Mouse (Mus musculus) erythroblast, embryonic 14.5 days (primary cell): ENCODE data around the gene Capn2. TPM values are rescaled to one million over a fixed set of nuclear protein-coding genes. Genes with fewer than 3 reads are reported as not detected.

Experiments used
- H3K27me3 ChIP-seq: 2 replicates; pipeline ENCODE4 v1.6.1; 2012; ENCODE audit warnings: inconsistent platforms; ENCODE audit not compliant: control insufficient read depth
- H3K36me3 ChIP-seq: 2 replicates; pipeline ENCODE4 v1.6.1; 2012; ENCODE audit warnings: mild to moderate bottlenecking, inconsistent platforms; ENCODE audit not compliant: control insufficient read depth
- H3K4me1 ChIP-seq: 2 replicates; pipeline ENCODE4 v1.6.1; 2012; ENCODE audit warnings: inconsistent platforms; ENCODE audit not compliant: control insufficient read depth
- H3K4me3 ChIP-seq: replicated peaks from 2 replicates; pipeline ENCODE3; 2012; ENCODE audit warnings: moderate library complexity, mild to moderate bottlenecking, inconsistent platforms
- H3K9me3 ChIP-seq: 2 replicates; pipeline ENCODE4 v1.6.1; 2012; ENCODE audit warnings: low read length, inconsistent platforms, mixed read lengths; ENCODE audit not compliant: control insufficient read depth
- GATA1 ChIP-seq: IDR thresholded peaks from 2 replicates; pipeline ENCODE4 v1.6.1; 2012; ENCODE audit warnings: low read length, inconsistent platforms, mixed read lengths
- TAL1 ChIP-seq: IDR thresholded peaks from 3 replicates; pipeline ENCODE4 v1.6.1; 2012; ENCODE audit warnings: low read length, inconsistent platforms, mixed read lengths
- polyA plus RNA-seq: library from polyadenylated mRNA; stranded (reverse); fragments of >175 nt; gene quantifications from 2 replicates; pipeline ENCODE4 v1.2.3, GENCODE M21; 2012

Gene Capn2
- polyA plus RNA-seq, 1 experiment: 0.03 TPM

DNA sequence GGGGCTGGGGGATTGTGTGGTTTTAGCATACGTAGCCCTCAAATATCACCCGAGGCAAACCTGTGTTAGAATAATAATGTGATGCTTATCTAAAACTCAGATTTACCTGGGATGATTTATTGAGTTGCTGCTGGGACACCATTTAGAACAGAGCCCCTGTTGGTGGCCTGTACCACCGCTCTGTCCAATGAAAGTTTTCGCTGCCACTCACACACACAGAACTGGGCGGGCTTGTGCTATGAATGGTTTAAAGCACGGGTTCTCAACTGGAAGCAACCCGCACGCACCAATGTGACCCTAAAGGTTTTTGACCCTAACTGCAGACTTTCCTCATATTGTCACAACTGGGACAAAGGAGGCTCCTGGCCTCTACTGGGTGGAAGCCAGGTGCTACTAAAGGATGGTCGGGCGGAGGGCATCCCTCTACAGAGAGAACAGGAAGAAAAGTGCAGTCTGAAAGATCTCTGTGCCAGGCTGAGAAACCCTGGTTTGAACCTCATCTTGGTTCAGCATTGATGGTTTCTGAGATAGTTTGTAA lies 804 bp upstream of the Capn2 start:
- Histone ChIP-seq H3K36me3 (no peaks in the 10 kb centered on the region), H3K27me3 (peaks cover 45% of the 10 kb centered on the region), H3K9me3 (no peaks in the 10 kb centered on the region), H3K4me1 (no peaks in the 10 kb centered on the region; the same call in 1 of the 2 replicates), H3K4me3 (no peak overlapping the region)
- TF ChIP-seq TAL1: no peak
- no peak for TF ChIP-seq GATA1

DNA sequence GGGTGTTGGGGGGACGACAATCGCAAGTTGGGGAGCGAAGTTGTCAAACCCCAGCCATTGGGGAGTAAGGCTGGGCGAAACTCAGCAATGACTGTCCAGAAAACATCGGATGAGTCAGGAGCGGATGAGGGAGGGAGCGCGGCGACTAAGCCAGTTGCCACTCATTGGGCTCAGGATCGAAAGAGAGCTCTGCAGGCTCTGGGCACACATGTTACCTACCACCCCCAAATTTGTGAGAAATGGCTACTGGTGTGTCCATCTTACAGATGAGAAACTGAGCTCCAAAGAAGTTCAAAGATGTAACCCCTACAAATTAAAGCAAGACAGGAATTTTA lies 236 bp upstream of the Capn2 start:
- H3K4me3 ChIP-seq: peak overlapping the region; percentile 52
- H3K9me3 ChIP-seq: no peaks in the 10 kb centered on the region
- H3K27me3 ChIP-seq: peaks cover 45% of the 10 kb centered on the region
- no peak for TF ChIP-seq GATA1
- no peak for TF ChIP-seq TAL1
- H3K36me3 ChIP-seq: no peaks in the 10 kb centered on the region
- no peaks in the 10 kb centered on the region; the same call in 1 of the 2 replicates for H3K4me1 ChIP-seq

DNA sequence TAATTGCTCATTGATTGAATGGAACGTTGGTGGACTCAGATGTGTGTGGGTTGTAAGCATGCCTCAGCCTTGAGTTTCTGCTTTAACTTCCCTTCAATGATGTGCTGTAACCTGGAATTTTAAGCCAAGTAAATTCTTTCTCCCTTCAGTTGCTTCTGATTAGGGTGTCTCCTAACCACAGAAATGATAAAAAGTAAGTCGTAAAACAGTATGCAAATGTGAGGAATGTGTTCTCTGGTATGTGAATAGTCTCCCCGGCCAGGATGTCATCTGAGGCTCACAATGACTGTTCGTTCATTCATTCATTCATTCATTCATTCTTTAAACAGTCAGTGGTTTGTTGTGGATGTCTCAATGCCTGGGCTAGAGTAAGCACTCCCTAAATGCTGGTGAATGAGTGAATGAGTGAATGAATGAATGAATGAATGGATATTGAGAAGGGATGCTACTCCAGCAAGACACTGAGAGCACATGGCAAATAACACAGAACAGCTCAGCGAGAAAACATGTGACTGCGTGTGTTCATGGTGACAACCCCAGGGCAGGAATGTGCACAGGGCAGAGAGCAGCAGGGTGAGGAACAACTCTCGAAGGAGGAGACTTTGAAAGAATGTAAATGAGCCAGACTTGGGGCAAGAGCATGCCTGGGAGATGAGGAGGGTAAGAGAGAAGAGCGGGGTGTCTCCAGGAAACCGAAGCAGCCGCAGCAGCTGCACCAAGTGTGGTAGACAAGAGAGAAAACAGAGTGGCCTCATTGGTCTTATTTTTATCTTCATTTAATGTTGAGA lies 2.4 kb downstream of the Capn2 start:
- no peaks in the 10 kb centered on the region; the same call in 1 of the 2 replicates for H3K4me1 ChIP-seq
- TF ChIP-seq GATA1 (no peak), TAL1 (no peak)
- no peaks in the 10 kb centered on the region; the same call in 1 of the 2 replicates for H3K36me3 ChIP-seq
- H3K27me3 ChIP-seq: peaks cover 43% of the 10 kb centered on the region
- no peak overlapping the region for H3K4me3 ChIP-seq
- no peaks in the 10 kb centered on the region for H3K9me3 ChIP-seq

DNA sequence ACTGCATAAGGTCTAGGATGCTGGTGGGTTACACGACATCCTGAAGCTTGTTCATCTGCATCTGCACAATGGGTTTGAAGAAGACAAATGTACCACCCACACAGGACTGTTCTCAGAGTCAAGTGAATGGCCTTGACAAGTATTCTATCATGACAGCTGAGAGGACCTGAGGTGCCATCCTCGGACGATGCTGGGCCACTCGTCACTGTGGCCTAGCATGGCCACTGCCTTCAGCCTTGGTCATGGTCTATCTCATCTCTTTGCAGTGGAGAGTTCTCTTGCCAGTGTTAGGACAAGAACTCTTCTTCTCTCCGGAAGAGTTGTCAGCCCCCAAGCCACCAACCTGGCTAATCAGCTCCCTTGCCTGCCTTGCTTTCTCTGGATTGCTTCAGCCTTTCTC lies 3.7 kb downstream of the Capn2 start:
- Histone ChIP-seq H3K9me3 (no peaks in the 10 kb centered on the region), H3K27me3 (peaks cover 36% of the 10 kb centered on the region), H3K4me3 (no peak overlapping the region), H3K4me1 (no peaks in the 10 kb centered on the region; the same call in 1 of the 2 replicates), H3K36me3 (no peaks in the 10 kb centered on the region; the same call in 1 of the 2 replicates)
- TF ChIP-seq GATA1 (no peak), TAL1 (no peak)

DNA sequence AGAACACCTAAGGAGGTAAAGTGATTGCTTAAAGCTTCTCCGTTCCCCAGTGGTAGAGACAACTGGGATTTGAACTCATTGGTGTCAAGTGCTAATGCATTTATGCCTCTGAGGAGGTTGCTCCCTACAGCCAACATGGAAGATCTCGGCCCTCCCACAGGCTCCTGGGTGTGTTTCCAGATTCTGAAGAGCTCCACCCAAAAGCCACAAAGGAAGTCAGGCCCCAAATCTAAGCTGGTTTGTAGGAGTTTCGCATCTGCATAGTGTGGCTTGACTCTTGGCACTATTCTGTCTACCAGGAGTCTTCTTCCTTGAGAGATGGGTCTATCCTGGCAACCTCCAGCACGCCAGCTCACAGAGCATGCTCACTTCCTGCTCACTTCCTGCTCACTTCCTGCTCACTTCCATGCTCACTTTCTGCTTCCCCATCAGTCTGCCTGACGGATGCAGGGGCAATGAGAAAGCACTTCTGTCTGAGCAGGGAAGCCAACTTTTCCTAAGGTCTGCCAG lies 4.5 kb downstream of the Capn2 start:
- H3K27me3 ChIP-seq: peaks cover 28% of the 10 kb centered on the region

DNA sequence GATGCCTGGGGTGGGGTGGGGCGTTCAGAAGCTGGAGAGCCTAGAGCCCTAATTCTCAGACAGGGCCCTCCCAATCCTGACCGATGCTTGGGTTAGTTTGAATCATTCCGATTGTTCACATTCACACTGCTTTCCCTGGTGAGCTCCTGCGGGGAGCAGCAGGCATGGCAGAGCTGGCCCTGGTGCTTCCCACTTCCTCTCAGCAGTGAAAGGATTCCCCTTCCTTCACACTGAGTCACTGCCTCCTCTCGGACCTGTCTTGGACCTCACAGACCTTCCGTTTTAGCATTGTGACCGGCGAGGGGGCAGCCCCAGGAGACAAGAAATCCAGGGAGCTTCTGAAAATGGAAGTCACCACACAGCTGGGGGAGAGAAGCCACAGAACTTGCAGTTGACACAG lies 5.6 kb downstream of the Capn2 start:
- H3K27me3 ChIP-seq: peaks cover 17% of the 10 kb centered on the region
- H3K4me1 ChIP-seq: no peaks in the 10 kb centered on the region
- no peak overlapping the region for H3K4me3 ChIP-seq
- no peaks in the 10 kb centered on the region for H3K9me3 ChIP-seq
- TF ChIP-seq TAL1 (no peak), GATA1 (no peak)
- H3K36me3 ChIP-seq: no peaks in the 10 kb centered on the region; the same call in 1 of the 2 replicates

More for the DNA sequence above, 4.5 kb downstream of the Capn2 start:
- Histone ChIP-seq H3K4me3 (no peak overlapping the region), H3K36me3 (no peaks in the 10 kb centered on the region; the same call in 1 of the 2 replicates), H3K4me1 (no peaks in the 10 kb centered on the region; the same call in 1 of the 2 replicates), H3K9me3 (no peaks in the 10 kb centered on the region)
- TF ChIP-seq TAL1 (no peak), GATA1 (no peak)

DNA sequence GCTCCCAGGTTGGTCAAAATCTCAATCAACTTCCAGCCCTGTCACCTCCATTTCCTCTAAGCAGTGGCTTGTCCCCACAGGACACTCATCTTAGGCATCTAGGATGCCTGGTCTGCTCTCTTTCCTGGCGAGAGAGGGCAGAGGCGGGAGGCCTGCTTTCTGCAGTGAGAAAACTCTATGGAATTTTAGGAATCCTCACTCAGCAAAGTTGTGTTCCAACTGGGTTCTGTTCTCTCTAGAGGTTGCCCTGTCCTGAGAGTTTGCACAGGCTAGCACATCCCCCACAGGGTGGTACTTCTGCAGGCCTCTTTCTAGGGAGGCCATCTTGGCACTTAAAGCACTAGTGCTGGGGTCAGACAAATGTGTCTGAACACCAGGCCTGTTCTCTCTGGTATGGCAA lies 6.3 kb downstream of the Capn2 start:
- H3K36me3 ChIP-seq: no peaks in the 10 kb centered on the region; the same call in 1 of the 2 replicates
- H3K4me1 ChIP-seq: peaks cover 5% of the 10 kb centered on the region

DNA sequence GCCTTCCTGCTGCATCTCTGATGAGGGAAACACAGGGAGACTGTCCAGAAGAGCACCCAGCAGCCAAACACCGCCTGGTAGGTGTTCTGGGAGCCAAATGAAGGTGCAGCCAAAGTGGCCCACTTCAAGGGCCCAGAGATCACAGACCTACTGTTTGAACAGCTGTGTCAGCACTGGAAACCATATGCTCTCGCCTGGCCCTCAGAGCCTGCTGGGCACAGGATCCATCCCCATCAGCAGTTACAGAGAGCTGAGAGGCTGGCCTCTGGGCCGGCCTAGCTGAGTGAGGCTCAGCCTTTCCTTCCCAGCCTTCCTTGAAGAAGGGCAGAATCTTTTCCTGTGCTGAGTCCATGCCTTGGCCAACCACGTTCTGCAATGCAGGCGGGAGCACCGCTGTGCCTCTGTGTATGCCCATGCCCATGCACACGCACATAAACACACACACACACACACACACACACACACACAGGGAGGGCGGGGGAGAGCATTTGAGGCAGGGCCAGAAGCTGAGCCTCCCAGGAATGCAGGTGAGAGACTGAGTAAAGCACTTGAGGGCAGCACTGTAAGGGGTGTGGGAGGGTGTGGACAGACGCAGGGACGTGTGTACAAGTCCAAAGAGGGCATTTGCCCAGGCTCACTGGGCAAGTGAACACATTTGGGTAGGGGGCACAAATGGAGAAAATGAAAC lies 8.2 kb downstream of the Capn2 start:
- Histone ChIP-seq H3K36me3 (no peaks in the 10 kb centered on the region; the same call in 1 of the 2 replicates), H3K9me3 (no peaks in the 10 kb centered on the region), H3K4me1 (peaks cover 9% of the 10 kb centered on the region), H3K4me3 (no peak overlapping the region), H3K27me3 (no peaks in the 10 kb centered on the region; the same call in 1 of the 2 replicates)
- TF ChIP-seq GATA1 (no peak), TAL1 (no peak)

More for the DNA sequence above, 6.3 kb downstream of the Capn2 start:
- peaks cover 10% of the 10 kb centered on the region for H3K27me3 ChIP-seq
- H3K9me3 ChIP-seq: no peaks in the 10 kb centered on the region
- no peak overlapping the region for H3K4me3 ChIP-seq
- TF ChIP-seq TAL1 (no peak), GATA1 (no peak)
